Mouse (Mus musculus): Measurements from ENCODE around the gene A530032D15Rik.
"Not testable (repeated sequence)": the region's sequence is repeated elsewhere in the genome, so short reads cannot be mapped to it uniquely, and the experiment has no call there.

A530032D15Rik gene

GRCm38 (mm10) chr1:85035801-85036200 is 73.9 kb downstream of the A530032D15Rik start:
- not testable (repeated sequence) for DNase-seq (ENCODE audit: low read depth)

GRCm38 (mm10) chr1:85034394-85034793 is 75.3 kb downstream of the A530032D15Rik start:
- not testable (repeated sequence) for DNase-seq (ENCODE audit: low read depth)

DNA sequence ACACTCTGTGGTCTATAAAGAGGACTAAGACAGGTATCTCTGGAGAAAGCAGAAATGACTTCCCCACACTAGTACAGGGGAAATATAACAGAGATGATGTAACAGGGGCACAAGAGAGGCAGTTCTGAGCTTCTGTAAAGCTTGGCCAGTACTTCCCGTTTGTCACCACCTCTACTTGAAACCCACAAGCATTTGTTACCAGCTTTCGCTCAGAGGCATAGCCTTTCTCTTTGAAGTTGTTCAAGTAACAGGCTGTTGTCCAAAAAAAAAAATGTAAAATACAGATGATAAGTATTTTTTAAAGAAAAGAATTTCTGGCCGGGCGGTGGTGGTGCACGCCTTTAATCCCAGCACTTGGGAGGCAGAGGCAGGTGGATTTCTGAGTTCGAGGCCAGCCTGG is 76.0 kb downstream of the A530032D15Rik start:
- not testable (repeated sequence) for DNase-seq (ENCODE audit: low read depth)

All from induced T-regulatory cell, adult 2 months (primary cell).